Mouse (Mus musculus) right cerebral cortex, postnatal 25 days (tissue): Measurements from ENCODE around the gene Cdhr5.
"Not testable (repeated sequence)": the region's sequence is repeated elsewhere in the genome, so short reads cannot be mapped to it uniquely, and the experiment has no call there.

Experiments used
- DNase-seq: peaks from one replicate; pipeline ENCODE4 v3.0.0; 2022

Gene Cdhr5

DNA sequence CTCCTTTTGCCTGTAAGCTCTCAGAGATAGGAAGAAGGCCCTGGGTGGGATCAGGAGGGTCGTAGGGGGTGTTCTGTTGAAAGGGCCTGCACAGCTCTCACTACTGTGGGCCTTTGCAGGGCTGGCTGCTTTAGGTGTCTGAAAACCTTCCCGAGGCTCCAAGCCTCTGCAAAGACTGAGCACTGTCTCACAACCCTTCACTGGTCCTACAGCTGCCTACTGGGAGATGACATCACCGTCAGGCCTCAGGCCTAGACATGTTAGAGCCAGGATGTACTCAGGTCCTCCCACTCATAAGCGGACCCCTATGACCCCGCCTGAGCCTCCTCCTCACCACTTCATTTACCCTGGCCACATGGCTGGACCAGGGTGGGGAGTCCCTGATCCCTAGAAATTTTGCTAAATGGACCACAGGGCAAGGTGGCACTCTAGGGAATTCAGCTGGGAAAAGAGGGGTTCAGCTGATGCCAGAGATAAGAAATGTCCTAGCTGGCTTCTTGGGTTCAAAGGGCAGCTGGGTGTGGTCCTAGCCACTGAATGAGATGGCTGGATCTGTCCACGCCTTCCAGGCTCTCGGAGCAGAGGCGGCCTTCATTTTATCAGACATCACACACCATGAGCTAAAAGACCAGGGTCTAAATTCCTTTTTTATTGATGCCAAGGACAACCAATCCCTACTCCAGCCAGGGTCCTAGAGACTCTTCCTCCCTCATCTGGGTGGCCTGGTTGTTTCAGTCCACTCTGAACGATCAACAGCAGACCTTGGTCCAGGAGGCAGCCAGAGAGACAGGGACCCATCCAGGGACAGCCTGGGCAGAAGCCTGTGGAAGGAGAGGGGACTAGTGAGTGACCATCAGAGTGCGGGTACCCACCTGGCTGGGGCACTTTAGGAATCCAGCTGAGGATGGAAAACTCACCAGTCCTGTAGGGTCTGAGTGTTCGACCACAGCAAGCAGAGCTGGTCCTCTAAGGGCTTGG, 1.4 kb upstream of the Cdhr5 start:
- no peak for DNase-seq

DNA sequence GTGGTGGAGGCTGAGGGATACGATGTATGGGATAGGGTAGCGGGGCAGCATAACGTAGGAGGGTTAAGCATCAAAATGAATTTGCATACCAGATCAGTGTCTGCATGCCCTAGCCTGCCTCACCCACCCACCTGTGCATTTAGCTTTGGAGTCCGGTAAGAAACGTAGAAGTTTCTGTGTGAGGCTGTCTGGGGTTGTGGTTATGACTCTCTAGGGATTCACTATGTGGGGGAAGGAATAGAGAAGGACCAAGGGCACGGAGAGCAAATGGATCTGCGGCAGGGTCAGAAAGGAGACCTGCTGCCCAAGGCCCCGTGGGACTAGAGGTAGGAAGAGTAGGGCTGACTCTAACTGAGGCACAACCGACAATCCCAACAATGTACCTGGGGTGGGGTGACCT, 1.2 kb downstream of the Cdhr5 start:
- no peak for DNase-seq

GRCm38 (mm10) chr7:141270631-141271030, 6.0 kb downstream of the Cdhr5 start:
- DNase-seq, result no peak

GRCm38 (mm10) chr7:141269273-141269545, 7.4 kb downstream of the Cdhr5 start:
- no peak for DNase-seq

DNA sequence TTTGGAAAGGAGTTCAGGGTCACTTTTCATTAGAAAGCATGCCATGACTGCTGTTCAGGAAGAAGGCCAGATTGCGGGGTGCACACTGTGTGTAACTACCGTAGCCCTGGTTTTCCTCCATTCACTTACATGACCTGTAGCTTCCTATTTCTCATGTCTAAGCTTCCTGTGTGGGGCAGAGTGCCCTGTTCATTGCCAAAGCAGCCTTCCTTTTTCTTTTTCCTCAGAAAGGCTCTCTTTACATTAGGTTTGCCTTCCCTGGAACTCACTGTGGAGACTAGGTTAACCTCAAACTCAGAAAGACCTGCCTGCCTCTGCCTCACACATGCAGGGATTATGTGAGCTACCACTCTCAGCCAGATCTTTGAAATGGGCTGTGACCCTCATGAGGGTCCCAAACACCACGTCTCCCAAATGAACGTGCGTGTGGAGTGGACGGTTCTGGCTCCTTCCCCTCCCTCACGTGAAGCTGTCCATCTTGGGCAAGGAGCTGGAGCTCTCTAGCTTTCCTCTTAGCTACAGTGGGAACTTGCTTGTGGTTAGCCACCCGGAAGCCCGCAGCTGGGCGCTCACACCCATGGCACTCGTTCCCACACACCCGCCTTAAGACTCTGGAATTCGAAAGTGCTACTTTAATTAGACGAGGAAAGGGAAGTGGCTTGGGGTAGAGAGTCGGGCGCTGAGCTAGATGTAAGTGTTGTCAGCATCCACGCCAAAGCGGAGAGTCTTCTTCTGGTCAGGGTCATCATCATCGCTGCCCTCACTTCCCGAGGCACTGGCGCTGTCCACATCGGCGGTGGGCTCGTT, 7.9 kb downstream of the Cdhr5 start:
- no peak for DNase-seq

- no peak for DNase-seq
These were observed 10.6 kb downstream of the Cdhr5 start, which contains the start of gene Irf7 for GRCm38 (mm10) chr7:141265739-141266561. TSS of gene Irf7 (minus strand) at chr7:141266481.

- no peak for DNase-seq
These were observed 11.2 kb downstream of the Cdhr5 start for GRCm38 (mm10) chr7:141265411-141265738.

DNA sequence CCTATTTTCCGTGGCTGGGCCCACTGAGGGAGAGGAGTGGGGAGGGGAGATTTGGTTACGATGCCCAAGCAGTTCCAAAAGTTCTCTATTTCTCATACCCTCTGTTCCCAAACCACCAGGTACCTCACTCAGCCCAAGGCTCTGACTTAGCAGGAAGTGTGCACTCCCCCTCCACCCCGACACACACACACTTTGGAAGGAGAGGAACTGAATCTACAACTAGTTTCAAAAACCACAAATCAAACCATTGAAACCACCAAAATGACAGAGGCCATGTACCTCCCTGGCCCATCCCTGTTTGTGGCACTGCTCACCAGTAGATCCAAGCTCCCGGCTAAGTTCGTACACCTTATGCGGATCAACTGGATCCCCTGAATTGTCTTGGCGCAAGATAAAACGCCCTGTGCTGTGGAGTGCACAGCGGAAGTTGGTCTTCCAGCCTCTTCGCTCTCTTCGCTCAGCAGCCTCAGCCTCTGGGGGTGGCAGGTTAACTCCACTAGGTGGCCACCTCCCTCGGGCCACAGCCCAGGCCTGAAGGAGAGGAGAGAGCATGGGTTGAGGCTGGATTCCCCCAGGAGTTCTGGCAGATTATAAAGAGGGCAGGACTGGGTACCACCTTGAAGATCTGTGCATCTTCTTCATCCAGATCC, 11.7 kb downstream of the Cdhr5 start:
- no peak for DNase-seq

- no peak for DNase-seq
These were observed 12.4 kb downstream of the Cdhr5 start for GRCm38 (mm10) chr7:141264041-141264700.

- no peak for DNase-seq
These were observed 12.9 kb downstream of the Cdhr5 start for GRCm38 (mm10) chr7:141263640-141264039.

GRCm38 (mm10) chr7:141261480-141261879, 15.1 kb downstream of the Cdhr5 start:
- no peak for DNase-seq

DNA sequence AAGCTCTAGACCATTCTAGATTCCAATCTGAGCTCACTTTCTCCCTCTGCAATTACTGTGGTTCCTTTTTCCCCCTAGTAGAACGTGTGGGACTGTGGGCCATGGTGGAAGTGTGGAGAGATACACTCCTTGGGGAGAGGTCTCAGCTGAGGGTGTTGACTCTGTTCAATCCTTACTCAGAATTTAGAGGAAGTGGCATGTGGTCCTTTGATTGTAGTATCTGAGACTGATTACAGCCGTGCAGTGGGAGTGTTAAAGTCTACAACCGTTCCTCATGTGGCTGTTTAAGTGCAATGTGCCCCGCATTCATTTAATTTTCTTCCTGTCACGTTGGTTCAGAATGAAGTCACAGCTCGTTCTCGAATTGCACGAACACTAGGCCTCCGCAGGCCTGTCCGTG, 20.4 kb downstream of the Cdhr5 start:
- DNase-seq, result no peak

GRCm38 (mm10) chr7:141250486-141250885, 26.1 kb downstream of the Cdhr5 start:
- DNase-seq, result not testable (repeated sequence)

DNA sequence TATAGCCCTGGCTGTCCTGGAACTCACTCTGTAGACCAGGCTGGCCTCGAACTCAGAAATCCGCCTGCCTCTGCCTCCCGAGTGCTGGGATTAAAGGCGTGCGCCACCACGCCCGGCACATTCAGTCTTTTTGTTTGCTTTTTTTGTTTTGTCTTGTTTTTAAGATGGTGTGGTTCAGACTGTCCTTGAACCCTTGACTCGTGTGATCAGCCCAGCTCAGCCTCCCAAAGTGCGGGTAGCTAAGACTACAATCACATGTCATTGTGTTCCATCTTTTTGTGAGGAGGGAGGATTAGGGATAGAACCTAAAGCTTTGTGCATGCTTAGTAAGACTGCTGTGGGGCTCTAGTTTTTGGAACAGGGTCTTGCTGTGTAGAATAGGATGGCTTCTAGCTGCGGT, 45.0 kb downstream of the Cdhr5 start:
- DNase-seq, result no peak

GRCm38 (mm10) chr7:141231111-141231510, 45.5 kb downstream of the Cdhr5 start:
- no peak for DNase-seq

DNA sequence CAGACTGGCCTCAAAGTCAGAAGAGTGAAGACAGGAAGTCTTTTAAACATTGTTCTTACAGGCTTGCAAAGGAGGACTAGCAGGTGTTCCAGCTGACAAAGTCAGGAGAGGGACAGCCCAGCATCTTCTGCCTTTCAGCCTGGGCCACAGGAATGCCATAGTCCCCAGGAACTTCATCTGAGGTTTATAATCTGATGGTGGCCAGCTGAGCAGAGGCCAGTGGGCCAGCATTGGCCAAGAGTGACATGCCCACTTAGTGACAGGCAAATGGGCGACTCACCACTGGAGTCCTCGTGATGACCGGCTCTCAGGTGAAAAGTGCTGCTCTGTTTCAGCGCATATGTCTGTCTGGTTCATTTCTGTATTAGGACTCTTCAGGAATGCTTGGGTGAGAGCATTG, 46.0 kb downstream of the Cdhr5 start:
- no peak for DNase-seq

DNA sequence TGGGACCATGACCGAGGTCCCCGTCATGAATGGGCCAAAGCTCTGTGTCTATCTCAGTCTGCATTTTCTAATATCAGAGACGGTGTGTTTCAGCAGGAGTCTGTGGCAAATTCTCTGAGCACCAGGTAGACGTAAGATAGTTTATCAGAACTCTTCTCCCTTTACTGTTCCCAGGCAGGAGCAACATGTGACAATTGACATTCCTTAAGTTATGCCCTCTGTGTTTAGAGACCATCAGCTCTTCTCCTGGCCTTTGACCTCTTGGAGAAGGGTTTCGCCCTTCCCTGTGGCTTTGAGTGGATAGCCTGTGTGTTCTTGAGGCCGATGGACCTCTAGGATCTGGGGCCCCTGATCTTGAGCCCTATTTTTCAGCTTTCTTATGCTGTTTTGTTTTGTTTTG, 46.9 kb downstream of the Cdhr5 start:
- DNase-seq, result no peak

GRCm38 (mm10) chr7:141228279-141229067, 48.1 kb downstream of the Cdhr5 start, which contains the start of gene Phrf1:
TSS of gene Phrf1 (plus strand) at chr7:141228784.
- peak; percentile 89 for DNase-seq

DNA sequence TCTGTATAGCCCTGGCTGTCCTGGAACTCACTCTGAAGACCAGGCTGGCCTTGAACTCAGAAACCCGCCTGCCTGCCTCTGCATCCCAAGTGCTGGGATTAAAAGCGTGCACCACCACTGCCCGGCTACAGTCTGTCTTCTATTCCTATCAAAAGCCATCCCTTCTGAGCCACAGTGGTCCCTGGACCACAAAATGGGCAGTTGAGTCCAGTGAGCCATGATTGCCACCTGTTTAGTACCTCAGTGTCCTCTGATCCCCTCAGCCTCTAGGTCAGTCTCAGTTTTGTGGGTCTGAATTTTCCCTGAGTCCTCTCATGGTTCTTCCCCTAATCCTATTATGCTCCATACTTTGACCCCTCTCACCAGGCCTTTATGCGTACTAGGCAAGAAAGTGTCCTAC, 48.8 kb downstream of the Cdhr5 start:
- DNase-seq, result no peak

DNA sequence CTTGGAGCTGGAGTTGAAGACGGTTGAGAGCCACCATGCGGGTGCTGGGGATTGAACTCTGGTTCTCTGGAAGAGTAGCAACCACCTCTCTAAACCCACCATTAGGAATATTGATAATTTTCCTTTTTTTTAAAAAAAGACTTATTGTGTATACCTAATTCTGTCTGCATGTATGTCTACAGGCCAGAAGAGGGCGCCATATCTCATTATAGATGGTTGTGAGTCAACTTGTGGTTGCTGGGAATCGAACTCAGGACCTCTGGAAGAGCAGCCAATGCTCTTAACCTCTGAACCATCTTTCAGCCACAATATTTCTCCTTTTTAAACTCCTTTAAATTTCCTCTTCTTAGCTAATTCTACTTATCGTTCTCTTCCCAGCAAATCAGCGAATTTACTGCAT, 50.1 kb downstream of the Cdhr5 start:
- DNase-seq, result no peak

- no peak for DNase-seq
These were observed 53.8 kb downstream of the Cdhr5 start for GRCm38 (mm10) chr7:141222696-141223215.
